Mouse (Mus musculus) regulatory T cell (primary cell): ENCODE results near the gene Myo16.

Experiments
- in situ Hi-C: fragments of 300-600 bp; cut with MboI, MseI; formaldehyde crosslinking; loops from one replicate; pipeline ENCODE4 v1.15.1; 2025; ENCODE audit warnings: high pct_unique_total_duplicates

The Myo16 gene

DNA sequence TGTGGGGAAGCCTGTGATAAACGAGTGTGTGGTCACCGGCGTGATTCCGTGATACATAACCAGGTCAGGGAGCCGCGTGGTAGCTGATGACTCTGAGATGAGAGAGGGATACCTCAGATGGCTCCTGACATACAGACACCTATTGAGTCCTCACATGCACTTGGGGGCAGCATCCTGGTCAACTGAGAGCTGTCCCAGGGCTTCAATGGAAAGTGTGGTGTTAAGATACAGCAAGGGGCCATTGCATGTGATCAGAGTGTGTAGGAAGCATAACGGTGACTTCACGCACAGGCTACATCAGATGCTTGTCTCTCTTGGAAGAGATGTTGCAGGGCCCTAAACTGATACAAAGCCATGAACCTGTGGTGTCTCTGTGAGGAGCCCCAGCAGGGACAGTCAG lies 260.2 kb downstream of the Myo16 start:
- in situ Hi-C loops: no loop called here

DNA sequence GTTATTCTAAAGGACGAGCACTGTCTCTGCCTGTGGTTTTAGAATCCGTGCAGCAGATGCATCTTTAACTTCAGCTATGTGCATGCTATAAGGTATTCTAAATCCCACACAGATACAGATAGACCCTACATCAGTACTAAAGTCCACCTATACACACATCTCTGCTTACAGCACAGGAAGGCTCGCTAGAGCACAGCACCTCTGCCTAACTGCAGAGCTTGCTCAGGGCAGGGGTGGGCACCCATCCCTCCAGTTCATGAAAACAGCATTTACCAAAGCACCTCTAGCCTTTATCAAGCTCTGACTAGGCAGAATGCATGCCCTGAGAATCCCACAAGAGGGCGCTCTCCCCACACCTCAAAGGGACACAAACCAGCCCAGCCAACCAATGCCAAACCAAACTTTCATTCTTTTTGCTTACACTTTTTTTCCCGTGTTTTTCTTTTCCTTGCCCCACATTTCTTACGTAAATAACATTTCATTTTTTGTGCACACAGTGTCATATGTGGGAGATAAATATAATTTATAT lies 261.0 kb downstream of the Myo16 start:
- in situ Hi-C loops: no loop called here

DNA sequence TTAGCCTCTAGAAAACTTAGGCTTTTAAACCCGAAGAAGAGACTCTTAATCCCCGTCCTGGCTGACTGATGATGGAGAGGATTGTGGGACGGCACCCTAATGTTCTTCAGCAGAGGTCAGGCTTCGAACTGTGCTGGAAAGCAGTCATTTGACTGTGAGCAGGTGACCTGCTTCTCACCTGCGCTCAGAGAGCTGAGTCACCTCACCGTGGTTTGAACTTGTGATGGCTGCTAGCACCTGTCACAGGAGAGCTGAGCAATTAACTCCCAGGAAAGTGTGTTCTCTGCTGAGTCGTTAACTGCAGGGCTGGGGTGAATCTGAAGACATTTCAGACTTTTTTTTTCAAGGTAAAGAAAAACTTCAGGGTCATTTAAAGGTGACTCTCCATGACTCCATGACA lies 261.6 kb downstream of the Myo16 start:
- in situ Hi-C loops: no loop called here

DNA sequence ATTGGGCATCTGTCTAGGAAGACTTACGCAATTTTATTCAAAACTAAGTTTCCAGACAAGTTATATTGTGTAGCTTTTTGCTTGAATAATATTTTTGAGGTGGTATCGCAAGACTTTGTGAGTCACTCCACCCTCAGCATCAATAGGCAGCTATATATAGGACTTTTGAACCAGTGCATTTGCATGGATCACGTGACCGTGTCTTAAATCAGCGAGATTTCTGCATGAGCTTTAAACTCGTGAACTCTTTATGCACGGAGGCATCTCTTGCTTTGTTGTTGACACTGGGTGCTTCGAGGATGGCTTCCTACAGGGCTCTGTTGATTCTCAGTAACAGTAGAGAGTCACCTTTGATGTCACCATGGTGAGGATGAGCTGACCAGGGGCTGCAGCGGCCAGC lies 262.2 kb downstream of the Myo16 start:
- in situ Hi-C loops: no loop called here

GRCm38 (mm10) chr8:10416806-10417205 lies 263.1 kb downstream of the Myo16 start:
- in situ Hi-C loops: no loop called here

DNA sequence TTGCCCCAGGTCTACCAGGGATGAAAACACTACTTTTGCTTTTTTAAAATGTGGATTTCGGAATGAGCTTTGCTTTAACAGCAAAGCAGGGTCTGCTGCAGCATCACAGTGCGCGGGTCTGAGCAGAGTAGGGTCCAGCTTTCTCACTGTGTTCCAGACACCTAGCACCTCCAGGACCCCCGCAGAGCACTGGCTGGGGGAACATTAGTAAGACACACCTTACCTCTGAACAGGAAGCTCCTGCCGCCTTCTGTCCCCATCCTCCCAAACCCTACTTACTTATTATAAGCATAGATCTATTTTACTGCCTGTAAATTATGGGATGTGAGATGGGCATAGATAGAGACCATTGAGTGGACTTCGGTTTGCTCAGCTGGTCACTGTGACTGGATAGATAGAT lies 263.6 kb downstream of the Myo16 start:
- in situ Hi-C loops: no loop called here

GRCm38 (mm10) chr8:10418013-10418412 lies 264.3 kb downstream of the Myo16 start:
- in situ Hi-C loops: no loop called here

- in situ Hi-C loops: no loop called here
These were observed 265.3 kb downstream of the Myo16 start for GRCm38 (mm10) chr8:10418971-10419370.

GRCm38 (mm10) chr8:10419726-10420125 lies 266.0 kb downstream of the Myo16 start:
- in situ Hi-C loops: no loop called here

- in situ Hi-C loops: no loop called here
These were observed 266.8 kb downstream of the Myo16 start for GRCm38 (mm10) chr8:10420551-10420950.

- in situ Hi-C loops: no loop called here
These were observed 267.9 kb downstream of the Myo16 start for GRCm38 (mm10) chr8:10421516-10422090.

DNA sequence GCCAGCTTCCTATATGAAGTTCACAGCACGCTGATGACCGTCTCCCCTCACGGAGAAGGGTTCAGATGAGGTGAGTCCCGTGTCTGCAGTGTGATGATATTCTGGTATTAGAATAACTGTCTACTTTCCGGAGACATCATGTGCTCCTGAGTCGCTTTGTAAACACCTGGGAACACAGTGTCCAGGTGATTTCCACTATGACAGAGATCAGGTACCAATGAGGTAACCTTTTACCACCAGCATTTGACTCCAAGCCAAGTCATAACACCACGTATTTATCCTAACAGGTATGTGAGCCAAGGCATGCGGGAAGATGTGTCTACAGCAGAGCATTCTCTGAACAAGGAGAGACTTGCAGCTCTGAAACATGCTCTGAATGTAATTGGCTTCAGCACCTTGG lies 281.8 kb downstream of the Myo16 start:
- in situ Hi-C loops: loop anchor here (5.0 kb wide), 1 partner anchor 752 kb away; no protein-coding TSS in a partner anchor

DNA sequence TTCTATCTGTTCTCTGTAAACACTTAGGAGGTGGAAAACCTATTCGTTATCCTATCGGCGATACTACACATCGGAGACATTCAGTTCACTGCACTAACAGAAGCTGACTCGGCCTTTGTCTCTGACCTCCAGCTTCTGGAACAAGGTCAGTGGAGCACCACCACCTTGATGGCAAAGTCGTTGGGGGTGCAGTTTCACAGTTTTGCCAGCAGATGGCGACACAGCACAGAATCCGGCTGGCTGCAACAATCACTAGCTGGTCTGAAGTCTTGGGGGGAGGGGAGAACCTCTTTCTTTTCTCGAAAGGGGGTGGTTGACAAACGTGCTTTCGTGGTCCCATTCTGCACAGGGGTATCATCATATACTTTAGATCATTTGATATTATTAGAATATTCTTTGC lies 285.1 kb downstream of the Myo16 start:
- in situ Hi-C loops: loop anchor here (5.0 kb wide), 1 partner anchor 749 kb away; no protein-coding TSS in a partner anchor

DNA sequence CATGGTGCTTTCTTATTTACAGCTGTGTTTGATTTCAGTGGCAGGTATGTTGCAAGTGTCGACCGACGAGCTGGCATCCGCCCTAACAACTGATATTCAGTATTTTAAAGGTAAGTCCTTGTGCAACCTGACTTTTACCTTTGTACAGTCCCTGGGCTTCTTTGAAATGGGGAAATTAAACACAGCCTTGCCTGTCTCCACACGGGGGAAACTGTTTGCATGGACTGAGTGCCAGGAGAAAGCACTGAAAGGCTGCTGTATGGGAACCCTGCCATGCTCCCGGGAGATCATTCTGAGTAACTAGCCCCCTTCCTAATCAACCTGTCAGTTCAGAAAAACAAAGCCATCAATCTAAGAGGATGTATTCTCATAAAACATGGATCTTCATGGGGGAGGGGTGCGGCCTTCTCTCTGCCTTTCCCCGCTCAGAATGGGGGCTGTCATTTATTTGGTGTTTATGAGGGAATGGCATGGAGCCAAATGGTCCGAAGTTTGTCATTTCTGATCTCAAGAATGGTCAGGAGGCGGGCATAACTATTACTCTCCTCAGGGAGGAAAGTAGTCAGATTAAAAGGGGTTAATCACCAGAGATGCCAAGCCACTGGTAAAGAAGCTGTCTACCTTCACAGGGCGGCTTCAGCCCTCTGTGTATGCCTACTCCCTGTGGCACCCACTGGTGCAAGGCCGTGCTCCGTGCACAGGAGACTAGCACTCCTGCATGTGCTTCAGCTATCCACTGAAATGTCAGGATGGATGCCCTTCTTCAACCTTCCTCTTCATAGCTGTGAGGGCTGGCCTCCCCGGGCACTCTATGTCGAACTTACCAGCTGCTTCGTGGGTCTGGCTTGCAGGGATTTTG lies 286.1 kb downstream of the Myo16 start:
- in situ Hi-C loops: loop anchor here (5.0 to 10.0 kb wide), 2 partner anchors 575 to 747 kb away; no protein-coding TSS in a partner anchor

GRCm38 (mm10) chr8:10442562-10442961 lies 288.9 kb downstream of the Myo16 start:
- in situ Hi-C loops: loop anchor here (10.0 kb wide), 1 partner anchor 572 kb away; no protein-coding TSS in a partner anchor

- in situ Hi-C loops: loop anchor here (10.0 kb wide), 1 partner anchor 570 kb away; no protein-coding TSS in a partner anchor
These were observed 291.3 kb downstream of the Myo16 start for GRCm38 (mm10) chr8:10445011-10445410.

DNA sequence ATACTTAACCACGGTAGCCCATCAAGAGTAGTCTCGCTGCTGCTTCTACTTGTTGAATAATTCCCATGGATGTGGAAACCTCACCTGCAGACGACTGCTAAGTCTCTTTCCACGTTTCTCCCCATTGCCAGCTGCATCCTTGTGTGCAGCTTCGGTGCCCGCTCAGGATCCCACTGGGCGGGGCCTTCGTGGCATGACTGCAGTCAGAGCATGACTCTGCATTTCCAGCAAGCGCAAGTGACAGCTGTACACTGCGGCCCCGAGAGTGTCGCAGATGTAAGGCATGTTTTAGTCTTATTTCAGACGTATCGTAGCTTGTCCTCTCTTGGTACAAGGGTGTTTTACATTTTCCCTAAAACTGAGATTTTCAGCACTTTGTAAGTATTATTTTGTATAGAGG lies 294.8 kb downstream of the Myo16 start:
- in situ Hi-C loops: loop anchor here (10.0 kb wide), 1 partner anchor 566 kb away; no protein-coding TSS in a partner anchor

DNA sequence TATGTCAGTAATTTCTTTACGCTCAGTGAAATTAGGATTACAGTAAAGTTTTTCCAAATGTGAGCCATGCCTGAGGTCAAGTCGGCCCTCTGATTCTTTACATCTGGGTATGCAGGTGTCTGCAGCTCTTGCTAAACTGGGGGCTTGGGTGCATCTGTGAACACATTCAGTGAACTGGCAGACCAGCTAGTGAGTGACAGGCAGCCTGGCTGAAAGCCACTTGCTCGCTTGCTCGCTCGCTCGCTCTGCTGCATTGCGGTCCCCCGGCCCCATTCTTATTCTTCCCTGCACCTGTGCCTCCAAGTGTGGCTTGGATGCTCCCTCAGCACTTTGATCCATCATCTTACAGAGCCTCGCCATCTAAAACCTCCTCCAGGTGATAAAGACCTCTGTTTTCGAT lies 299.3 kb downstream of the Myo16 start:
- in situ Hi-C loops: loop anchor here (5.0 kb wide), 1 partner anchor 99 kb away; no protein-coding TSS in a partner anchor

GRCm38 (mm10) chr8:10458151-10458649 lies 304.5 kb downstream of the Myo16 start:
- in situ Hi-C loops: no loop called here

DNA sequence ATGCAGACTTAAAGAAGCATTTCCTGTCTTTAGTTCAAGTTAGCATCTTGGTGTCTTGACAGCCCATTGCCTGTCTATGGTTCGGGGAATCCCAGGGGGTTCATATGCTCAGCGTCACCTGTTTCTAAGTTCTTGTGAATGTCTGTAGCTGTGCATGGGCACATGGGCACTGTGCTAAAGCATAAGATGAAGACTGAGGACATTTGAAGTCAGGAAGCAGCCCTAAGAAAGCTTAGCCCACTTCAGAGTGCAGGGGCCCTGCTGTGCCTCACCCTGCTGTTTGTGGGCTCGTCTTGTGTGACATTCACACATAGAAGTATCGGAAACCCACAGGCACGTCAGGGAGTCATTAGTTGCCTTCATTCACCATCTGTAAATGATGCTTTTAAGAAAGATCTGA lies 308.6 kb downstream of the Myo16 start:
- in situ Hi-C loops: no loop called here

- in situ Hi-C loops: no loop called here
These were observed 314.8 kb downstream of the Myo16 start for GRCm38 (mm10) chr8:10468490-10468889.

DNA sequence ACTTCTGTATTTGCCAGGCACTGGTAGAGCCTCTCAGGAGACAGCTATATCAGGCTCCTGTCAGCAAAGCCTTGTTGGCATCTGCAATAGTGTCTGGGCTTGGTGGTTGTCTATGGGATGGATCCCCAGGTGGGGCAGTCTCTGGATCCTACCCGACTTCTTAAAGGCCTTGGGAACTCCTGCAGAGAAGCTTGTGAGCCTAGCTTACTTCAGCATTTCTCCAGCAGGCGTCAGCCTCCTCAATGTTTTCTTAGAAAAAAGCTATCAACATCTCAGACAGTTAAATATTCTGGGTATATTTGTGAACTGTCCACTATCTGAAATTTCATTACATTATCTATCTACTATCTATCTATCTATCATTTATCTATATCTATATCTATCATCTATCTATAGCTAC lies 315.9 kb downstream of the Myo16 start:
- in situ Hi-C loops: no loop called here
